Mouse (Mus musculus): ENCODE results near the gene Zdhhc14. TPM values are rescaled to one million over a fixed set of nuclear protein-coding genes. Genes with fewer than 3 reads are reported as not detected.

The Zdhhc14 gene
- polyA plus RNA-seq, 1 experiment, result 0.86 TPM

DNA sequence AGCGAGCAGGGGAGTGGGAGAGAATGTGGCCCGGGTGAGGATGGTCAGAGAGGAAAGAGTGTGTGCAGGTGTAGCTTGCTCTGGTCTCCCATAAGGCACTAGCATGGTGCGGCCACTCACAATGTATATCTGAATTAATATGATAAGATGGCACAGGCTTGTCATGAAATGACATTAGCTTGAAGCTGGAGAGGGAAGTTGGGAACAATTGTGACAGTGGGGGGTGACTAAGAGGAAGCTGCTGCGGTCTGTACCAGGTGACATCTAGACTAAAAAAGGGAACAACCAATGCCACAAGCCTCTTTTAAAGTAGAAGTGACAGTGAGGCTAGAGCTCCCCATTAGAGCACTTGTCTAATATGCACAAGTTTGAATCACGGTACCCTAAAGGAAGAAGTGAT, 238.2 kb downstream of the Zdhhc14 start:
- Histone ChIP-seq H3ac (ENCODE audit: control insufficient read depth, insufficient read length) (no peak overlapping the region), H3K36me3 (ENCODE audit: control insufficient read depth, insufficient read depth) (no peaks in the 10 kb centered on the region), H3K79me2 (ENCODE audit: control insufficient read depth, insufficient read depth) (no peaks in the 10 kb centered on the region), H3K4me2 (ENCODE audit: low read depth) (no peak overlapping the region), H3K4me3 (no peak overlapping the region), H3K27me3 (ENCODE audit: control insufficient read depth, insufficient read depth, insufficient read length) (peaks cover 57% of the 10 kb centered on the region)
- no peak for TF ChIP-seq MYOD1 (IDR thresholded peaks at IDR 0.05; ENCODE audit: control insufficient read depth in 1 of 3, insufficient read length in 2 of 3, low read depth in 2 of 3)
- no peak for TF ChIP-seq E2F4 (IDR thresholded peaks at IDR 0.05; ENCODE audit: insufficient read depth)
- no peak for TF ChIP-seq REST (IDR thresholded peaks at IDR 0.05; ENCODE audit: insufficient read depth, insufficient read length)
- TF ChIP-seq TCF3 (IDR thresholded peaks at IDR 0.05; ENCODE audit: insufficient read length, low read depth), result no peak
- no peak for TF ChIP-seq TCF12 (IDR thresholded peaks at IDR 0.05; ENCODE audit: insufficient read depth, poor library complexity, severe bottlenecking)
- no peak for TF ChIP-seq USF1 (IDR thresholded peaks at IDR 0.05; ENCODE audit: low read depth)
- TF ChIP-seq MYOG (IDR thresholded peaks at IDR 0.05; ENCODE audit: control insufficient read depth in 1 of 3, insufficient read depth in 1 of 3, insufficient read length in 2 of 3, low read depth in 2 of 3), result no peak
- no peak for TF ChIP-seq SRF (IDR thresholded peaks at IDR 0.05; ENCODE audit: control insufficient read depth, insufficient read length, low read depth)
- TF ChIP-seq POLR2A (IDR thresholded peaks at IDR 0.05; ENCODE audit: insufficient read length, low read depth), result no peak
- no peak for TF ChIP-seq POLR2AphosphoS2 (IDR thresholded peaks at IDR 0.05; ENCODE audit: insufficient read length, low read depth)
- TF ChIP-seq MAX (IDR thresholded peaks at IDR 0.05; ENCODE audit: low read depth), result no peak
- no peak for TF ChIP-seq CEBPB (IDR thresholded peaks at IDR 0.05; ENCODE audit: insufficient read depth, poor library complexity, severe bottlenecking)

DNA sequence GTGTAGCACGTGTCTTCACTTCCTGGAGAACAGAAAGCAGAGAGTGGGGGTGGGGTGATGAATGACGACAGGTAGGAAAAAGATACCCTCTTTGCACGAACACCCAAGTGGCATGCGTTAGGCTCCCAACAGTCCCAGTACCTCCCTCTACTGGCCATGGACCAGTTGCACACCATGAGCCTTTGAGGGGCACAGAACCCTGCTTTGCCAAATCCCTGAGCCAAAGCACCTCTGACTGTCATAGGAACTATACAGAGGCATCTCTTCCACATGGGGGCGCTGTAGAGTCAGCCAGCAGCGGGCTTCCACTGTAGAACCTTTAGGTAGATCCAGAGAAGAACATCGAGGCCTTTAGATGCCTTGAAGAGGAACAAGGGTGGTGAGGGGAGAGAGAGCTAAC, 241.0 kb downstream of the Zdhhc14 start:
- TF ChIP-seq MYOD1 (IDR thresholded peaks at IDR 0.05; ENCODE audit: control insufficient read depth in 1 of 3, insufficient read length in 2 of 3, low read depth in 2 of 3) (no peak), MAX (IDR thresholded peaks at IDR 0.05; ENCODE audit: low read depth) (no peak), USF1 (IDR thresholded peaks at IDR 0.05; ENCODE audit: low read depth) (no peak), SRF (IDR thresholded peaks at IDR 0.05; ENCODE audit: control insufficient read depth, insufficient read length, low read depth) (no peak), MYOG (IDR thresholded peaks at IDR 0.05; ENCODE audit: control insufficient read depth in 1 of 3, insufficient read depth in 1 of 3, insufficient read length in 2 of 3, low read depth in 2 of 3) (no peak), POLR2A (IDR thresholded peaks at IDR 0.05; ENCODE audit: insufficient read length, low read depth) (no peak), E2F4 (IDR thresholded peaks at IDR 0.05; ENCODE audit: insufficient read depth) (no peak), TCF3 (IDR thresholded peaks at IDR 0.05; ENCODE audit: insufficient read length, low read depth) (no peak), CEBPB (IDR thresholded peaks at IDR 0.05; ENCODE audit: insufficient read depth, poor library complexity, severe bottlenecking) (no peak), REST (IDR thresholded peaks at IDR 0.05; ENCODE audit: insufficient read depth, insufficient read length) (no peak), POLR2AphosphoS2 (IDR thresholded peaks at IDR 0.05; ENCODE audit: insufficient read length, low read depth) (no peak), TCF12 (IDR thresholded peaks at IDR 0.05; ENCODE audit: insufficient read depth, poor library complexity, severe bottlenecking) (no peak)
- H3K27me3 ChIP-seq (ENCODE audit: control insufficient read depth, insufficient read depth, insufficient read length), result peaks cover 38% of the 10 kb centered on the region
- no peak overlapping the region for H3K4me3 ChIP-seq
- no peaks in the 10 kb centered on the region for H3K36me3 ChIP-seq (ENCODE audit: control insufficient read depth, insufficient read depth)
- no peak overlapping the region for H3ac ChIP-seq (ENCODE audit: control insufficient read depth, insufficient read length)
- no peaks in the 10 kb centered on the region for H3K79me2 ChIP-seq (ENCODE audit: control insufficient read depth, insufficient read depth)
- no peak overlapping the region for H3K4me2 ChIP-seq (ENCODE audit: low read depth)

DNA sequence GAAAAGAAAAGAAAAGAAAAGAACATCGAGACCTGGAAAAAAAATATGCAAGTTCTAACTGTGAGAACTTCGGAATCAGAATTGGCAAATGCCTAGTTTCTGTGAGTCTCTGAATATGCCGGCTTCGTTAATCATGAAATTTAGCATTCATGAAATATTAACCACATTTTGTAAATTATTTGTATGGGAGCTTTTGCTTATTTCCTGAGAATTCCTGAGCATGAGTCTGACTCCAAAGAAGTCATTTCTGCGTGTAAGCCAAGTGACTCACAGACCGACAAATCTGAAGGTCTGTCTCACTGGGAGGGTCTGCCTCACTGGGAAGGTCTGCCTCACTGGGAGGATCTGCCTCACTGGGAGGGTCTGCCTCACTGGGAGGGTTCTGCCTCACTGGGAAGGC, 248.7 kb downstream of the Zdhhc14 start:
- Histone ChIP-seq H3K4me3 (no peak overlapping the region), H3K79me2 (ENCODE audit: control insufficient read depth, insufficient read depth) (no peaks in the 10 kb centered on the region), H3K36me3 (ENCODE audit: control insufficient read depth, insufficient read depth) (no peaks in the 10 kb centered on the region), H3K27me3 (ENCODE audit: control insufficient read depth, insufficient read depth, insufficient read length) (peaks cover 10% of the 10 kb centered on the region), H3K4me2 (ENCODE audit: low read depth) (no peak overlapping the region), H3ac (ENCODE audit: control insufficient read depth, insufficient read length) (no peak overlapping the region)
- TF ChIP-seq MAX (IDR thresholded peaks at IDR 0.05; ENCODE audit: low read depth) (no peak), POLR2AphosphoS2 (IDR thresholded peaks at IDR 0.05; ENCODE audit: insufficient read length, low read depth) (no peak), TCF12 (IDR thresholded peaks at IDR 0.05; ENCODE audit: insufficient read depth, poor library complexity, severe bottlenecking) (no peak), POLR2A (IDR thresholded peaks at IDR 0.05; ENCODE audit: insufficient read length, low read depth) (no peak), USF1 (IDR thresholded peaks at IDR 0.05; ENCODE audit: low read depth) (no peak), REST (IDR thresholded peaks at IDR 0.05; ENCODE audit: insufficient read depth, insufficient read length) (no peak), E2F4 (IDR thresholded peaks at IDR 0.05; ENCODE audit: insufficient read depth) (no peak), TCF3 (IDR thresholded peaks at IDR 0.05; ENCODE audit: insufficient read length, low read depth) (no peak), SRF (IDR thresholded peaks at IDR 0.05; ENCODE audit: control insufficient read depth, insufficient read length, low read depth) (no peak), MYOG (IDR thresholded peaks at IDR 0.05; ENCODE audit: control insufficient read depth in 1 of 3, insufficient read depth in 1 of 3, insufficient read length in 2 of 3, low read depth in 2 of 3) (no peak), MYOD1 (IDR thresholded peaks at IDR 0.05; ENCODE audit: control insufficient read depth in 1 of 3, insufficient read length in 2 of 3, low read depth in 2 of 3) (no peak), CEBPB (IDR thresholded peaks at IDR 0.05; ENCODE audit: insufficient read depth, poor library complexity, severe bottlenecking) (no peak)

DNA sequence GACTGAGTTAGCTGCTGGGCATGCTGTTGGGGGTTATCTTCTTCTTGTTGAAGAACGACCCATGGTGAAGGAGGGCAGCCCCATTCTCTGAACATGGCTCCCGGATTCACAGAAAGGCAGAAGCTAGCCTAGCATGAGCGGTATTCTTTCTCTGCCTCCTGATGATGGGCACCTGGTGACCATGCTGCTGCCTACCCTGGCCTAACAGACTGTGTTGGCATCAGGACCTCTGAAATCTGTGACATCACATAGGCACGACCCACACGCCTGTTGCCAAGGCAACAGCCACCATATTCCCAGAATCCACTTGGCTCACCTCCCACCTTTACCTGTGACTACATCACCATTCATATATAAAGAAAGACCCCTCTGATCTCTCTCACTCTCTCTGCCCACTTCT, 251.7 kb downstream of the Zdhhc14 start:
- H3K4me3 ChIP-seq, result no peak overlapping the region
- no peaks in the 10 kb centered on the region for H3K36me3 ChIP-seq (ENCODE audit: control insufficient read depth, insufficient read depth)
- H3ac ChIP-seq (ENCODE audit: control insufficient read depth, insufficient read length), result no peak overlapping the region
- H3K79me2 ChIP-seq (ENCODE audit: control insufficient read depth, insufficient read depth), result no peaks in the 10 kb centered on the region
- H3K27me3 ChIP-seq (ENCODE audit: control insufficient read depth, insufficient read depth, insufficient read length), result peaks cover 8% of the 10 kb centered on the region
- TF ChIP-seq TCF3 (IDR thresholded peaks at IDR 0.05; ENCODE audit: insufficient read length, low read depth) (no peak), USF1 (IDR thresholded peaks at IDR 0.05; ENCODE audit: low read depth) (no peak), MAX (IDR thresholded peaks at IDR 0.05; ENCODE audit: low read depth) (no peak), POLR2AphosphoS2 (IDR thresholded peaks at IDR 0.05; ENCODE audit: insufficient read length, low read depth) (no peak), TCF12 (IDR thresholded peaks at IDR 0.05; ENCODE audit: insufficient read depth, poor library complexity, severe bottlenecking) (no peak), E2F4 (IDR thresholded peaks at IDR 0.05; ENCODE audit: insufficient read depth) (no peak), MYOD1 (IDR thresholded peaks at IDR 0.05; ENCODE audit: control insufficient read depth in 1 of 3, insufficient read length in 2 of 3, low read depth in 2 of 3) (no peak), CEBPB (IDR thresholded peaks at IDR 0.05; ENCODE audit: insufficient read depth, poor library complexity, severe bottlenecking) (no peak), MYOG (IDR thresholded peaks at IDR 0.05; ENCODE audit: control insufficient read depth in 1 of 3, insufficient read depth in 1 of 3, insufficient read length in 2 of 3, low read depth in 2 of 3) (no peak), SRF (IDR thresholded peaks at IDR 0.05; ENCODE audit: control insufficient read depth, insufficient read length, low read depth) (no peak), POLR2A (IDR thresholded peaks at IDR 0.05; ENCODE audit: insufficient read length, low read depth) (no peak), REST (IDR thresholded peaks at IDR 0.05; ENCODE audit: insufficient read depth, insufficient read length) (no peak)
- H3K4me2 ChIP-seq (ENCODE audit: low read depth), result no peak overlapping the region
